Mouse (Mus musculus) heart, embryonic 11.5 days (tissue): Measurements from ENCODE around the gene Prkar2b. TPM values are rescaled to one million over a fixed set of nuclear protein-coding genes. Genes with fewer than 3 reads are reported as not detected.

Source experiments
- ATAC-seq: fragments of 200-750 bp; cut with Nextera tagmentation; replicated peaks from 2 replicates; pipeline ENCODE4 v1.8.0; 2017; ENCODE audit warnings: moderate library complexity; ENCODE audit not compliant: insufficient number of reproducible peaks, low FRiP score, low TSS enrichment
- H3K27ac ChIP-seq: fragments of 300-500 bp; sonication (generic); 2 replicates; pipeline ENCODE4 v1.5.1; 2014; ENCODE audit warnings: mild to moderate bottlenecking, low read depth, low read length
- H3K27me3 ChIP-seq: fragments of 300-500 bp; sonication (generic); 2 replicates; pipeline ENCODE4 v1.6.1; 2014; ENCODE audit warnings: mild to moderate bottlenecking, low read length, mixed read lengths; ENCODE audit not compliant: control insufficient read depth, insufficient read depth
- H3K36me3 ChIP-seq: fragments of 300-500 bp; sonication (generic); 2 replicates; pipeline ENCODE4 v1.6.1; 2014; ENCODE audit warnings: mild to moderate bottlenecking, low read length, moderate library complexity, mixed read lengths; ENCODE audit not compliant: control insufficient read depth, insufficient read depth
- H3K4me1 ChIP-seq: fragments of 300-500 bp; sonication (generic); 2 replicates; pipeline ENCODE4 v1.6.1; 2014; ENCODE audit warnings: low read length; ENCODE audit not compliant: control insufficient read depth, insufficient read depth
- H3K4me2 ChIP-seq: fragments of 300-500 bp; sonication (generic); 2 replicates; pipeline ENCODE4 v1.6.1; 2014; ENCODE audit warnings: mild to moderate bottlenecking, moderate library complexity
- H3K4me3 ChIP-seq: fragments of 300-500 bp; sonication (generic); 2 replicates; pipeline ENCODE4 v1.5.1; 2014; ENCODE audit warnings: low read depth, low read length
- H3K9ac ChIP-seq: fragments of 300-500 bp; sonication (generic); 2 replicates; pipeline ENCODE4 v1.6.1; 2014; ENCODE audit warnings: mild to moderate bottlenecking, low read depth, low read length, moderate library complexity
- H3K9me3 ChIP-seq: fragments of 300-500 bp; sonication (generic); replicated peaks from 2 replicates; pipeline ENCODE4 v1.6.1; 2016; ENCODE audit warnings: low read length; ENCODE audit not compliant: control insufficient read depth
- WGBS: fragments of 180-500 bp; shearing (Covaris S2); extraction: QIAGEN DNeasy Blood & Tissue Kit; methylation state at CpG from one replicate; pipeline ENCODE4 v1.1.7; 2014; ENCODE audit not compliant: insufficient replicate concordance; 5-methylcytosine and 5-hydroxymethylcytosine counted together
- polyA plus RNA-seq: library from polyadenylated mRNA; unstranded; fragments of >200 nt; fragmentation: Nextera tagmentation; extraction: Ambion mirVana; gene quantifications from 2 replicates; pipeline ENCODE4 v1.2.1, GENCODE M21; 2014

The Prkar2b gene
- polyA plus RNA-seq, 1 experiment from 2014 or later: 20.6 TPM

DNA sequence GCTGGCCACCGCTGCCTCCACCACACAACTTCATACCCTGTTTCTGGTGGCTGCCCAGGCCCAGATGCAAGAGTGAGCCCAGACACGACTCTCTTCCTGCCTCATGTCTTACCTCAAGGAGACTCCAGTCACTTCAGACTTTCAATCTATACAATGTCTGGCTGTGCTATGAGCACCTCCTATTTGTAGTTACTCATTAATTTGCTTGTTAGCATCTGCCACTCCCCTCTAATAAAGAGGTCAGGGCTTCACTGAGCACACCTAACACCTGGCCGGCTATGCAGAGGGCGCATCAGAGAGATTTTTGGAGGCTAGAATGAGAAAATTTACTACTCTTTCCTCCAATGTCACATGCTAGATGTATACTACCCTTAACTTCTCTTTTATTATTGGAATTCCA lies 70.5 kb downstream of the Prkar2b start:
- Histone ChIP-seq H3K4me2 (no peak overlapping the region), H3K27me3 (no peaks in the 10 kb centered on the region), H3K9me3 (no peaks in the 10 kb centered on the region), H3K9ac (no peak overlapping the region), H3K36me3 (no peaks in the 10 kb centered on the region), H3K4me3 (no peak overlapping the region), H3K4me1 (no peaks in the 10 kb centered on the region), H3K27ac (no peak overlapping the region)
- ATAC-seq: no peak
- 90% methylated on average over 4 of the region's 4 CpGs for WGBS

DNA sequence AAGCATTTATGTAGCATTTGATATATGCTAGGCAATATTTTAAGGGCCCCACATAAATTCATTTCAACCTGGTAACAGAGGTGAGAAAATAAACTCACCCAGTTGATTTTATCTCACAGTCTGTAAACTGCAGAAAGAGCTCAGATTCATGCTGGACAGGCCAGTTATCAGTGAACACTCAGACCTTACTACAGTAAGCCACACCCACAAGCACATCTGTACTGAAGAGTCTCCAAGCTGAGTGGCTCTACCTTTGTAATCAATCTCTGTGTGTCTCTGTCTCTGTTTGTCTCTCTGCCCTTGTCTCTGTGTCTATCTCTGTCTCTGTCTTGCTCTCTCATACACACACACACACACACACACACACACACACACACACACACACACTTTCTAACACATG lies 71.4 kb downstream of the Prkar2b start:
- Histone ChIP-seq H3K9me3 (no peaks in the 10 kb centered on the region), H3K4me1 (no peaks in the 10 kb centered on the region), H3K36me3 (no peaks in the 10 kb centered on the region), H3K27ac (no peak overlapping the region), H3K4me3 (no peak overlapping the region), H3K9ac (no peak overlapping the region), H3K27me3 (no peaks in the 10 kb centered on the region), H3K4me2 (no peak overlapping the region)
- ATAC-seq: no peak

GRCm38 (mm10) chr12:31986463-31986862 lies 74.6 kb downstream of the Prkar2b start:
- 87% methylated on average over 2 of the region's 2 CpGs for WGBS
- Histone ChIP-seq H3K4me1 (peaks cover 6% of the 10 kb centered on the region; the same call in 1 of the 2 replicates), H3K4me3 (no peak overlapping the region), H3K4me2 (no peak overlapping the region), H3K27ac (no peak overlapping the region), H3K9ac (no peak overlapping the region), H3K9me3 (no peaks in the 10 kb centered on the region), H3K36me3 (no peaks in the 10 kb centered on the region), H3K27me3 (no peaks in the 10 kb centered on the region)
- no peak for ATAC-seq

- H3K9ac ChIP-seq: no peak overlapping the region
- no peaks in the 10 kb centered on the region for H3K9me3 ChIP-seq
- no peak overlapping the region for H3K27ac ChIP-seq
- H3K36me3 ChIP-seq: no peaks in the 10 kb centered on the region
- no peak for ATAC-seq
- no peaks in the 10 kb centered on the region for H3K27me3 ChIP-seq
- H3K4me3 ChIP-seq: no peak overlapping the region
- WGBS: 57% methylated on average over 6 of the region's 6 CpGs
- peaks cover 6% of the 10 kb centered on the region; the same call in 1 of the 2 replicates for H3K4me1 ChIP-seq
- no peak overlapping the region for H3K4me2 ChIP-seq
Observed at GRCm38 (mm10) chr12:31985738-31986137, 75.4 kb downstream of the Prkar2b start.

DNA sequence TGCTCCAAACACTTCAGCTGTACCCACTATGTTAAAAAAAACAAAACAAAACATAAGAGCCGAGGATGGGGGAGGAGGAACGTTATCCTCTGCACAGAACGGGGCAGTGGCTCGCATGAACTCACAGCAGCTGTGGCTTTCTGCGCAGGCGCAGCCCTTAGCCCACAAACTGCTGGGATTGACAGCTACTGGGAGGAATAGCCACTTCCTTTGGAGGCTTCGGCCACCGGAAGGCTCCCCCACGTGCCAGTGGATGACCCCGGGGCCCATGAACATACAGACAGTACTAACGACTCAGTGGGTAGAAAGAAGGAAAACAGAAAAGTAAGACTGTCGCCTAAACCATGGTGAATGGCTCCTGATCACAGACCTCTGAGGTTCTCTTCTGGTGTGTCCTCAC lies 76.4 kb downstream of the Prkar2b start:
- H3K36me3 ChIP-seq: no peaks in the 10 kb centered on the region
- H3K4me3 ChIP-seq: no peak overlapping the region
- peaks cover 6% of the 10 kb centered on the region; the same call in 1 of the 2 replicates for H3K4me1 ChIP-seq
- 58% methylated on average over 12 of the region's 12 CpGs for WGBS
- no peak overlapping the region for H3K9ac ChIP-seq
- ATAC-seq: no peak
- no peak overlapping the region for H3K4me2 ChIP-seq
- no peaks in the 10 kb centered on the region for H3K27me3 ChIP-seq
- no peaks in the 10 kb centered on the region for H3K9me3 ChIP-seq
- H3K27ac ChIP-seq: no peak overlapping the region

DNA sequence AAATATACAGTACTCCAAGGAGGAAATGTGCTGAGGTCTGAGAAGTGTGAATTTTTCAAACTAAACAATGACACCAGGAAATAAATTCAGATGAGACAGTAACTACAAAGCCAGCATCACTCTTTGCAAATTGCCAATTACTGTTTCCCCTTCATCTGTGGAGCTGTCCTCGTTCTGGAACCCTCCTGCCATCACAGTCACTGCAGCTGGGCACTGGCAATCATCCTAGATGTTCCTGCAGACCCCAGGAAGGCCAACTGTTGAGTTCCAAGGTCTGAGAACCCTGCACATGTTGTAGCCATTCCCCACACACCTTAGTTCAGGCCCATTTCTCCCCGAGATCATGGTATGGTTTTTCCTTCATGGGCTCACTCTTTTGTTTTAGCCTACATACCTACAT lies 76.9 kb downstream of the Prkar2b start:
- Histone ChIP-seq H3K4me3 (no peak overlapping the region), H3K9ac (no peak overlapping the region), H3K4me1 (peaks cover 6% of the 10 kb centered on the region; the same call in 1 of the 2 replicates), H3K9me3 (no peaks in the 10 kb centered on the region), H3K27ac (no peak overlapping the region), H3K4me2 (no peak overlapping the region), H3K36me3 (no peaks in the 10 kb centered on the region), H3K27me3 (no peaks in the 10 kb centered on the region)
- 59% methylated on average over 2 of the region's 2 CpGs for WGBS
- ATAC-seq: no peak

DNA sequence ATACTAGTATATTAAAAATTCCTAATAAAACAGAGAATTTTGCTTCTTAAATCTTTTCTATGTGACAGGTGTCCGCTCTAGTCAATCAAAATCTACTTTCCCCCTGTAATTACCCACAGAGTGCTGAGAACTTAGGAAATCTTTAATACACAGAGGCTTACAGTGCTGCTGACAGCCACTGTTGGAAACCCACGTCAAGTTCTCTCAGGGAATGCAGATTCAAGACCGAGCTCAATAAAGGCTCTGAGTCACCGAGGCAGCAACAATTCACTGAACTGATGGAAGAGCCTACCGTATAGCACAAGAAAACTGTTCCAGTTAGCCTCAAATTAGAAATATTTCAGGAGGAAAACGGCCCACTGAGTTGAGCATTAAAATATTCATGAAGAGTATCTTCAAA lies 77.3 kb downstream of the Prkar2b start:
- ATAC-seq: no peak
- Histone ChIP-seq H3K4me3 (no peak overlapping the region), H3K4me1 (peaks cover 6% of the 10 kb centered on the region; the same call in 1 of the 2 replicates), H3K27ac (no peak overlapping the region), H3K4me2 (no peak overlapping the region), H3K9me3 (no peaks in the 10 kb centered on the region), H3K36me3 (no peaks in the 10 kb centered on the region), H3K27me3 (no peaks in the 10 kb centered on the region), H3K9ac (no peak overlapping the region)
- 75% methylated on average over 6 of the region's 6 CpGs for WGBS

DNA sequence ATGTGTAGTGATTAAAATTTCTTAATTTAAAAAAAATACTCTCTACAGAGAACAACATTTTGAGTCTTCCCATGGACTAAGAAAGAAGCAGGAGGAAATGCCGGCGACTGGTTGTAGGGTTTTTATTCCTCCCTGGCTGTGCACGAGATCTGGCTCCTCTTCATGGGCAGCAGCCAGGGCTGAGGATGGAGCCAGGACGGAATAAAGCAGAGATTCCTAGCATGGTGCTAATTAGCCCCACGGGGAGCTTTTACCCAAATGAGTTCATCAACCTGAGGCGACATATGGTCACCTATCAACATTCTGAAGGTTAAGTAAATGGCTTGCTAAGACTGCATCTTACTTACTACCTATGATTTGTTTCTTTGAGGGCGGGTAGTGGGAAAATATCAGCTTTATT lies 77.9 kb downstream of the Prkar2b start:
- WGBS: 56% methylated on average over 7 of the region's 7 CpGs
- H3K4me2 ChIP-seq: no peak overlapping the region
- no peak overlapping the region for H3K9ac ChIP-seq
- H3K36me3 ChIP-seq: no peaks in the 10 kb centered on the region
- no peaks in the 10 kb centered on the region for H3K27me3 ChIP-seq
- ATAC-seq: no peak
- no peak overlapping the region for H3K4me3 ChIP-seq
- peaks cover 6% of the 10 kb centered on the region; the same call in 1 of the 2 replicates for H3K4me1 ChIP-seq
- no peak overlapping the region for H3K27ac ChIP-seq
- H3K9me3 ChIP-seq: no peaks in the 10 kb centered on the region

DNA sequence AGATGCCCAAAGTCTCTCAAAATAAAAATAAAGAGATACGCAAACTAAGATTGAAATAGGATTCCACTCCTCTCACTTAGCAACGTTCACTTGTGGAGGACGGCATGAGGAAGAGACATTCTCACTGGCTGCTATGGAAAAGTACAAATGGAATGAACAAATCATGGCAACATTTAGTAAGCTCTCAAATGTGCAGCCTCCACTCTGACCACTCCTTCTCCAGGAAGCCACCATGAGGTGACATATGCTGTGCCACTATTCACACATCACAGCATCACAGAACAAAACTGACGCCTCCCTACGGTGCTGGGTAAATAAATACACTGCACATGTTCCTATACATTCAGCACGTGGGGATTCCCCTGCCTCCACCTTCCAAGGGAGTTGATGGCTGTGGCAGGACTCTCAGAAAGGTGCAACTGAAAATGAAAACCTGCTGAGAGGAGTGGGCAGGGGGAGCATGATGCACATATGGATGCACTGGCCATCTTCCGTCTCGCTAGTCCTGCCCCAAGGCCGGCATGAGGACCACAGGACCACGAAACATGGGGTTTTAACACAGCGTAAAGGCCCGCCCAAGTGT lies 83.4 kb downstream of the Prkar2b start:
- Histone ChIP-seq H3K27me3 (no peaks in the 10 kb centered on the region), H3K4me2 (no peak overlapping the region), H3K9me3 (no peaks in the 10 kb centered on the region), H3K4me1 (no peaks in the 10 kb centered on the region), H3K36me3 (no peaks in the 10 kb centered on the region), H3K9ac (0 out of 2 replicates have a peak overlapping the region, but pooled peaks have one; percentile 5), H3K4me3 (no peak overlapping the region), H3K27ac (no peak overlapping the region)
- 75% methylated on average over 12 of the region's 12 CpGs for WGBS
- no peak for ATAC-seq
